Mouse (Mus musculus): ENCODE measurements around the gene Ppp2r5c.

The Ppp2r5c gene

DNA sequence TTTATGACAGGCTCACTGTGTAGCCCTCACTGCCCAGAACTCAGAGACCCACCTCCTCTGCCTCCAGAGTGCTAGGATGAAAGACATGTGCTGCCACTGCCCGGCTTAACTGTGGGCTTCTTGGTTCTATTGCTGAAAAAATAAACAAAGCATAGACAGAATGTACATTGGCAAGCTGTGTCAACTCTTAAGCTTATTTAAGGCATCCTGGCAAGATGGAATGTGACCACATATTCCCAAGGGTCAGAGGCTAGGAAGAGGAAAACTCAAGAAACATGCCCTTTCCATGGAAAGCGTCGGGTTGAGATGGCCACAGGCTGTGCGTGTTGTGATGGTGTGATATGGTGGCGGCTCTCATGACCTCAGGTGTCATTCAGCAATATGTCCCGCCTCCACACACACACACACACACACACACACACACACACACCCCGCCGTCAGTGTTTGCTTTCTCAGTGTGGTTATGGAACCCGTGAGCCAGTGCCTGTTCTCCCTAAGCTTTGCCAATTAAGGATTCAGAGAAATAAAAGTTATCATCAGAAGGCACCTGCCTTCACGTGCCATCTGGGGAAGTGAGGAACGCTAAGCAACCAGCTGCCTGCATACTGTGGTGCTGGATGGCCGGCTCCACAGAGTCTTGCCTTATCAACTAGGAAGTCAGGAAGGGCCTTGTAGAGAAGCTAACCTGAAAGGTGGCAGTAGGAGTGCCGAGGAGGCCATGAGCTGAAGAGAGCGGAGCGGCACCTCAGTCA is 73.5 kb downstream of the Ppp2r5c start:
- no peak for DNase-seq

DNA sequence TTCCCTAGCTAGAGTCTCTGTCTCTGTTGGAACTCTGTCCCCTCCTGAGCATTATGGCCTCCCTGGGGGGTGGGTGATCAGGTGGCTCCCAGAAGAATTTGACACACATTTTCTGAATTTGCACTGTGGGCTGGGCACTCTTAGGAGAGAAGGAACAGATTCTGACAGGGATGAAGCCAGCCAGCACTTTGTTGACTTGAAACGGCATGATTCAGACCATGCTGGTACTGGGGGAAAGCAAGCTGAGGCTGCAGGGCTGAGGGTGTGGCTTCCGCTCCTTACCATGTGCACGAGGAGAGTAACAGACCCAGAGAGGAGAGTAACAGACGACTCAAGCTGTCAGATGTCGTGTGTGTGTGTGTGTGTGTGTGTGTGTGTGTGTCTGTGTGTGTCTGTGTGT is 76.6 kb downstream of the Ppp2r5c start:
- no peak for DNase-seq

DNA sequence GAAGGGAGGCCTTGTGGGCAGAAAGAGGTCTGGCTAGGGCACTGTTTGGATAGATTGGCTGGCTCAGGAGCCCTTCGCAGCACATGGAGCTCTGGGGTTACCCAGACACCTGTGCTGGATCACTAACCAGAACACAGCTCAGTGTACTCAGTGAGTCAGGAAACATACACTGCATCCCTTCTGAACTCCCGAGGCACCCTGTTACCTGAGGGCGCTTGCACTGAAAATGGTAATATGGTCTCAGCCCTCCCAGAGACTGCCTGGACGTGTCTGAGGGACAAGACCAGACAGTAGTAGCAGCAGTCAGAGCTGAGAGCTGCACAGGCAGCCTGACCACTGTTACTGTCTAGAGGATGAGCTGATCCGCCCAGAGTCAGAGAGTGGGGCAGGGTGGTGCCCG is 85.8 kb downstream of the Ppp2r5c start:
- DNase-seq, result no peak

DNA sequence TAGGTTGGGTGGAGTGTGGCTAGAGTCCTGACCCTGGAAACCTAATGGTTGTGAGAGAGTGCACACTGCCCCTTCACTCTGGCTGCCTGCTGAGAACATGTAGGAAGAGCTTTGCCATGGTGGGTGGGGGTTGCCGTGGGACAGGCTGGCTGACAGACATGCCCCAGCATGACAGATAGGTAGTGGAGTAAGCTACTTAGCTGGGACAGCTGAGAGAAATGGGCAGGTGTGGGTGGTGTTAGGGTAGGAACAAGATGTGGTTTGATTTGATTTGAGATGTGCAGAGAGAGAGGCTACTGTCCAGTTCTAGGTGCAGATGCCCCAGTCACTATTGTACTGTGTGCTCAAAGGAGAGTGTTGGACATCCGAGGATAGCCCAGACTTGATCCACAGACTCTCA is 86.2 kb downstream of the Ppp2r5c start:
- DNase-seq, result no peak

DNA sequence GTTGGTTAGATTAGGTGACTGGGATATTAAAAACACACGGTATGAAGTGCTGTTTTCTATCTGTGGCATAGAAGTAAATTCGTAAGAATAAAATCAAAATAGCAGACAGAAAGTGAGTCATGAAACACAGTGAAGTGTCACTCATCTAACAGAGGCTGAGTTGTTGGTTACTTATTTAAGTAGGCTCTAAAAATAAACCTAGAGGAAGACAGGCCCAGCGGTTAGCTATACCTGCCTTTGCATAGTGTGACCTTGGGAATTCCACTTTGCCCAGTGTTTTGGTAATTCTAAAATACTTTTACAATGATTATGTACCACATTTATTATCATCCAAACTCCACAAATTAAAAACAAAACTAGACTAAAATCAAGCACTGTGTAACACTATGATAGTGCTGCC is 86.9 kb downstream of the Ppp2r5c start:
- no peak for DNase-seq

DNA sequence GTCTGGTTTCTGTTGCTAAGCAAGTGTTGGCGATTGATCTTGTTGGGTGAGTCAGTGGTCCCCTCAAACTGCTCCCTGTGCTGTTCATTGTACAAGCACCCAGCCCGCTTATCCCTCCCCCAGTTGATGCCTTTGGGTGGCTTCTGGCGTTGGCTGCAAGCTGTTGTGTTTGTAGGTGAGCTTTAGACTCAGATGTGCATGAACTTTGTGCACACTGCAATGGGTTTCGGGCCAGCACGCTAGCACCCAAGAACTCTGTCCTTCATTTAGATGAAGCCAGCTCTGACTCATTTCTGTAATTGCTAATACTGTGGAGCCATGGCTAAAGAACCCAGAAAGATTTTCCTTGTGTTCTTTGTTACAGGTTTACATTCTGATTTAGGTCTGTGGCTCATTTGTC is 88.4 kb downstream of the Ppp2r5c start:
- no peak for DNase-seq

DNA sequence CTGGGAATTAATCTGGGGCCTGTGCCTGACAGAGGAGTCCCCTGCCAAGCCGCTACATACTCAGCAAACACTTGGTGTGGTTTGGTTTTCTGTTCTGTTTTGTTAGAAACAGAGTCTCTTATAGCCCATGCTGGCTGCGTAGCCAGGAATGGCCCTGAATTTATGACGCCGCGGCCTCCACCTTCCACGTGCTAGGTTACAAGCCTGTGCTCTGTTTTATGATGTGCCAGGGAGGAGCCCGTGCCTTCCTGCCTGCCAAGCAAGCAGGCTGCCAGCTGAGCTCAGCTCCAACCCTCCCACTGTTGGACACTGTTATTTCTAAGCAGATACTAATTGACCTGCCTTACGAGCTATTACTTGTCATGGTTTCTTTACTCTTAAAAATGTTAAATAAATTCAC is 90.8 kb downstream of the Ppp2r5c start:
- no peak for DNase-seq

DNA sequence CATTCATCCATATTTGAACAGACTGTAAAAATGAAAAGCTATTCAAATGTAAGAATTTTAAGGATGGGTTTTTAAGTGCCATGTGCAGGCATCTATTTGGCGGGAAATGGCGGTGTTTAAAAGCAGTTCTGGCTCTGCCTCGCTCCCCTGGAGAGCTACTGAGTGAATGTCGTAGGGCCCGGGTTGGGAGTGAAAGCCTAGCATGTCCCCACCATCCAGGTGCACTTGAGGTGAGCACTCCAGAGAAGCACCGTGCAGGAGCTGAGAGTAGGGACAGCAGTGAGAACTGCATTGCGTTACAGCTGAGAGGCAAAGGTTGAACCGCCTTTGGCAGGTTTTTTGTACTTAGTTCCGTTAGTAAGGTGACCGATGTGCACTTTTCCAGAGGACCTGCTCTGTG is 92.4 kb downstream of the Ppp2r5c start:
- no peak for DNase-seq

DNA sequence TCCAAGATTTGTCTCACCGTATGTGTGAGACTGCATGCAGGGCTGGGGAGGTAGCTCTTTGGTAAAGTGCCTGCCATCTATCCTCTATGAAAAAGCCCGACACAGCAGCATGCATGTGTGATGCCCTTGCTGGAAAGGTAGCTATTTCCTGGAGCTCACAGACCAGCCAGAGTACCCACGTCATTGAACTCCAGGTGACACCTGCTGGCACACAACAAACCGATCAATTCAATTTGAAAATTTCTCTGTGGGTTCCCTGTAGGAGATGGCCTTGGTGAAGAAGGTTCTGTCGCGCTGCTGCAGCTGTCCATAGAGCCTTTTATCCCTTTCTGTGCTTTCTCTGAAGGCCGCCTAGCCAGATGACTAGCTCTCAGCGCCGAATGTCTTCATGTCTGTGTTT is 92.9 kb downstream of the Ppp2r5c start:
- no peak for DNase-seq

DNA sequence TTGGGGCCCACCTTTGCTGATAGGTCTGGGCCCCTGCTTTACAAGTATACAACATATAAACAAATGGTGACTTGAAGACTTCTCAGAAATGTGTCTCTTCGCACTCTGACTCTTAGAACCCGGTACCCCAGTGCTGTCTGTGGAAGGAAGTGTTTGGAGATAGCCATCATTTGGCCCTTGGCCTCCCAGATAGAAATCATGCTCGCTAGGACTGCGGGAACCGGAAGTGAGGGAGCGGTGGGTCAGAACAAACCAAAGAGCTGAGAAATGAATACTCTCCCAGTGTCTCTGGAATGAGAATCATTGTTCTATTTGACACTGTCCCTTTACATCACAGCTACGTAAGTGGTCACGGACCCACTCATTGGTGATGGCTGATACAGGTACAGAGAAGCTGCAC is 93.4 kb downstream of the Ppp2r5c start:
- DNase-seq, result no peak

DNA sequence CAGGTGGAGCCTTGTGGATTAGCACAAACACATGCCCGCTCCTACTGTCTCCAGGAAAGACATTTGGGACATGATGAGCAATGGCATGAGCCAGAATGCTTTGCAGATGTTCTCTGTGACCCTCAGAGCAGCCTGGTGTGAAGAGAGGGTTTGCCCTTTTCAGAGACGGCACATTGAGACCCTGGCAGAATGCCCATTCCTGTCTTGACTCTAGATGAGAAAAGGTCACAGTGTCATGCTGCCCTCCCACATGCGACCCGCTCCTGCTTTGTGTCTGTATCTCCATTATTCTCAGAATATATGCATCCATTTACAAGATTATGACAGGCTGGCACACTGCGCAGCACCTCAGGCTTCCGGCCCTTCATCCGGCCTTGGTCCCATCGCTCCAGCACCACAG is 94.1 kb downstream of the Ppp2r5c start:
- no peak for DNase-seq

DNA sequence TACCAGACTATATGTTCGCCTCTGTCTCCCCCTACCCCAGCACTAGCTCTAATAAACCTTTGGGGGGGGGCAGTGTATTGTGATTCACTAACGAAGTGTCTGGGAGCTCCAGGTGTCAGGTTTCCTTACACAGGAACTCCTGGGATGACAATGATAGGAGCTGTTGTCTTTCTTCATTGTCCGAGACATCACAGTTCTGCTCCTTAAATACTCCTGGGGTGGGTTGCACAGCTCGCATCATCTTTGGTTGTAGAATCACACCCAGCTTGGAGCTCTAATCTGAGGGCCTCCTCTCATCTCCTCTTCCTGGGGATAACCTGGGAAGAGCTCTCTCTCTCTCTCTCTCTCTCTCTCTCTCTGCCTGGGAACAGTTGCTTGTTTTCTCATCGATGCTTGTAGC is 94.6 kb downstream of the Ppp2r5c start:
- no peak for DNase-seq

DNA sequence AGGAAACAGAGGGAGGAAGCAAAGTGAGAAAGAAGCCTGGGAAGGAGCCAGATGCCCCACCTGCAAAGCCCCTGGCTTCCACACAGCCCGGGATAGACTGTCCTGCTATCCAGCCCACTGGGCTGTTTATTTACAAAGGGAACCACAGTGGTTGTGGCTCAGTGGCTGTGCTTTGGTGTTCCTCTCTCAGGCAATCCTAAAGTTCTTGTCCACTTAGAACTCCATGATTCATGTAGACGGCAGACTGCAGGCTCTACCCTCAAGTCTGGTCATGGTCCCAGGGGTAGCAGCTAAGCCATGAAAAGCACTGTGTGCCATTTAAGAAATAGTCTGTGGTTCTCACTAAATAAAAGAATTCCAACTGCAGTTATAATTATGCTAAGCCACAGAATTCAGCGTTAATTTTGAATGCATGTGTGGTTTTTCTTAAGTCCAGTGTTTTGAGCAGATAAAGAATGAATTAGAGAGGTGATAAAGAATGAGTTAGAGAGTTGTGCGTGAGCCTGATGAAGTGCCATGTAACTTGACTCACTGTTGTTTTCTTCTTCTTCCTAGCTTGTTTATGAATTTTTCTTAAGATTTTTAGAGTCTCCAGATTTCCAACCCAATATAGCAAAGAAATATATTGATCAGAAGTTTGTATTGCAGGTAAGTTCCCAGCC is 98.3 kb downstream of the Ppp2r5c start:
- no peak for DNase-seq

DNA sequence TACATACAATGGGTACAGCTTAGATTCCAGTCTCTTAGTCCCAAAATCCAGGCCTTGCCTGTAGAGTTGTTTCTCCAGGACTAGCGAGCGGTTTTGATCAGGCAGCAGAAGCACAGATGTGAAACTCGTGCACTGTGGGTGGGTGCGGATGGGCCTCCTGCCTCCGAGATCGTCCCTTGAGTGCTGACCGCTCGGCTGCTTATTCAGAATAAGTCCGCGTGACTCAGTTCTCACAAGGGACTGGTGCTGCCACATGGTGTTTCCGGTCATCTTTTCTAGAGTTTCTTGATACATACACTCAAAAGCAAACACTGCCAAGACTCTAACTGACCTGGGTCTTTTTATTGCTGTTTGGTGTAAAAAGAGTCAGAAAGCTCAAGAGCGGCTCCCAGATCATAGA is 100.7 kb downstream of the Ppp2r5c start:
- no peak for DNase-seq

DNA sequence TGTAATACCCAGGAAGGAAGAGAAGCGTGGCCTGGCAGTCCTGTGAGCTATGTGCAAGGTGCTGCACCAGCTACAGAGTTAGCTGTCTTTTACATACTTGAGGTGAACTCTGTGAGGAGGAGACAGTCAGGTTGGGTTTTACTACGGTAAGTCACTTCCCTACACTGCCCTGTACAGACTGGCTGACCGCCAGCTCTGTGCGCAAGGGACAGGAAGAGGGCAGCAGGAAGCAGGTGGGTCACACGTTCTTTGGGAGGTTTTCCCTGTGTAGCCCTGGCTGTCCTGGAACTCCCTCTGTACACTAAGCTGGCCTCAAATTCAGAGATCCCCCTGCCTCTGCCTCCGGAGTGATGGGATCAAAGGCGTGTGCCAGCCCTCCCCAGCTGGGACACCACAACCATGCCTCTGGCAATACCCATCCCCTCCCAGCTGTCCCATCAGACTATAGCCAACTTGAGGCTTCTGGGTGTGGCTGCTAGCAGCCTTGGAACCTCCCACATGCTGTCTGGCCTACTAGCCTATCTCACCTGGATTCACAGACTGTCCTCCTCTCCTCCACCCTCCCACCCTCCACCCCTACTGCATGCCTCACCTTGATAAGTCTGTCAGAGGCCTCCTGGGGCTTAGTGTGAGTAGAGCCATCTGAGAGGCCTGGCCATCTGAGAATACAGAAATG is 102.7 kb downstream of the Ppp2r5c start:
- no peak for DNase-seq

DNA sequence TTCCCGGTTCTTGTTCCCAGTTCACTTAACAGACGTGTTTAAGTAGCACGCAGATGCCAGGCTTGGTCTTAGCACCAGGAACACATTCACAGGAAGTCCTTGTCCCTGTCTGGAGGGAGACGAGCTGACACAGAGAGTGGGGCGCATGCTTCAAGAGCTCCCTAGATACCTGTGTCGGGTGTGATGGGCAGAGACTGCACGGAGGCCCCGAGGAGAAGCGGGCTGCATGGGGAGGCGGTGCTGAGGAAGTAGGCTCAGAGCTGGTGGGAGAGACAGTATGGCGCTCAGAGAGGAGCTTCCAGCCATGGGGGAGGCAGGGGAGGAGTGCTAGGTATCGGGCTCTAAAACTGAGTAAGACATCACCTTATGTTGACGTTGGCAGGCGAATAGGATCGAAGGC is 103.4 kb downstream of the Ppp2r5c start:
- no peak for DNase-seq

DNA sequence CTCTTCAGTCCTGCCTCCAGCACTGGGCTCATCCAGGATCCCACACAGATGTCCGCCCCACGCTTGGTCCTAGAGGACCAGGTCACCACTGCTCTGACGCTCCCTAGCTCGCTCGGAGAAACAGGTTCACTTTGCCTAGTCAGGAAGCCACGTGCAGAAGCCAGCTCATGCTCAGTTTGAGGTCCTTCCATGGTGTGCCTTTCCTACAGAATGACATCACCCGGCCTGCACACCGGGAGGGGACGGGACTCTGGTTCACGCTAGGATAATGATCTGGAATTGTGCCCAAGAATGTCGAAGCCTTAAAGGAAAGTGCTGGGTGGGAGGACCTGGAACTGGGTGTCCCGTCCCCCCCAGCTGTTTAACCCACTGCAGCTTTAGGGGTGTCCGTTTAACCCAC is 105.2 kb downstream of the Ppp2r5c start:
- no peak for DNase-seq

DNA sequence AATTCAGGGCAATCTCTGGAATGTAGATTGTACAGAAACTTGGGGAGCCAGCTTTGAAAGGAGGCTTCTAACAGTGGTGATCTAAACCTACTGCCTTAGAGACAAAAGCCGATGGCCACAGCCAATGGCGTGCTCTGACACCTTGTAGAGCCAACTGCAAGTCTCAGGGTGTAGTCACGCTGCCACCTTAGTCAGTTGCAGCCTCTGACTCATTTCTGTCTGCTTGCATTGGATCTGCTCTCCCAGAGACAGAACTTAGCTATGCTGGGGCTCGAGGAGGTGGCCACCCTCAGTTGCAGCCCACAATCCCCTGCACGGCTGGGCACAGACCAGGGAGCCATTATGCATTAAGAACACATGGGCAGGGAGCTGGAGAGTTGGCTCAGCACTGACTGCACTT is 106.4 kb downstream of the Ppp2r5c start:
- no peak for DNase-seq

DNA sequence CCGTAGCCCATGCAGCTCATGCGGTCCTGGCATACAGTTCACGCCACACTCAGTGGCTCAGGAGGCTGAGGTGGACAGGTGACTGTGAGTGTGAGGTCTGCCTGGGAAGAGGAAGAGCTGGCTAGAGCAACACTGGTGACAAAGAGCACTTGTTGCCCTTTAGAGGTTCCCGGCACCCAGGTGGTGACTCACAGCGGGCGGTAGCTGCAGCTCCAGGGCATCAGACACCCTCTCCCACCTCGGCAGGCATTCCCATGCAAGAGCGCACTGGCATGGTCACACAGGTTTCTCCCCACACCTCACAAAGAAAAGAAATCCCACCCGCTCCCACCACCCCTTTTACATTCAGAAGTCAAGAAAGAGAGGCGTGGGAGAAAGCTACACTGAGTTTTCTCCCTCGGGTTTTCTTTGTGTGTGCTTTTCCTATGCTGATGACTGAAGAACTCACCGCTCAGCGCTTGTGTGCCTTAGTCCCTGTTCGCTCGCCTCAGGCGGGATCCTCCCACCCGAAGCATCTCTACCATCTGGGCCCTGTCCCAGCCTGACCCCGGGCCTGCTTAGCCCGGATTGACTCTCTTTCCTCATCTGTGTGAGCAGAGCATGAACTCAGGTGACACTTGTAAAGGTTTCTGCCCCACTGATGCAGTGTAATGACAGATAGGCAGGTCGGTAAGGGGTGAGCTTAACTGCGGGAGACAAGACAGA is 108.8 kb downstream of the Ppp2r5c start:
- no peak for DNase-seq

DNA sequence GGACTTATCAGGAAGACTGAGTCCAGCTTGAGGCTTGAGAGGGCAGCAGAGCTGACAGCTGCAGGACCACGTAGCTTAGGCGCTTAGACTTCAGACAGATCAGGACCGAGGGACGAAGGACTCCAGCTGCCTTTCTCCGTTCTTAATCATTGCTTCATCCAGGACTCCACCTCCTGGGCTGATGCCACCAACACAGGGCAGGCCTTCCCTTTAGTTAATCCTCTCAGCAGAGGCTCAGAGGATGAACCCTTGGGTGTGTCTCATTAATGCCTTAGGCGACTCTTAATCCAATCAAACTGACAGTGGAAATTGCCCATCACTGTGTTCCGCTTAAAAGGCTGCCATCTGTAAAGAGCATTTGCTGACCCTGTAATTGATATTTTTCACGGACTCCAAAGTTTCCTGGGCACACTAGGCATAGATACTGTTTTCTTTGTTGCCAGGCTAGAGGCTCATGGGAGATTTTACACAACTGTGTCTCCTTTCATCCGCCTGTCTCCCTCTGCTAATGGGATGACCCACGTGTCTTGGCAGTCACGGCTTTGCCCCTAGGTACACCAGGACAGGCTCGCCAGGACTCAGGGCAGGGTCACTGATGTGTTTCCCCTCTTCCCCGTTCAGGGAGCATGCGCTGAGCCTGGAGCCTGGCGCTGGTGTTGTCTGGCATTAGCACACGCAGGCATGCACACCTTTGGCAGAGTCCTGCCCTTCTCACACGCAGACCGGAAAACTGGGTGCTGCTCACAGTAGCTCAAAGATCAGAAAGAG is 110.1 kb downstream of the Ppp2r5c start:
- DNase-seq, result no peak

DNA sequence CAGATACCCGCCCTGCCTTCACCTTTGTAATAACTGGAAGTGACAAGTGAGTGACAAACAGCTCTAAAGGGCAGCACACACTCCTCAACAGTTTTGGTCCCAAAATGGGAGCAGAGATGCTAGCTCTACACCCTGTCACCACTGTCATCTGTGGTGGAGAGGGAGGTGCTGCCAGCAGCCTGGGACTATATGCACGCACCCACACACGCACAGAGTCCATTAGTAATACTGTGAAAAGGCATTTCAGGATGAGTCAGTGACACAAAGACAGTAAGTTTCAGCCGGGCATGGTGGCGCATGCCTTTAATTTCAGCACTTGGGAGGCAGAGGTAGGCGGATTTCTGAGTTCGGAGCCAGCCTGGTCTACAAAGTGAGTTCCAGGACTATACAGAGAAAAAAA is 111.3 kb downstream of the Ppp2r5c start:
- DNase-seq, result no peak

DNA sequence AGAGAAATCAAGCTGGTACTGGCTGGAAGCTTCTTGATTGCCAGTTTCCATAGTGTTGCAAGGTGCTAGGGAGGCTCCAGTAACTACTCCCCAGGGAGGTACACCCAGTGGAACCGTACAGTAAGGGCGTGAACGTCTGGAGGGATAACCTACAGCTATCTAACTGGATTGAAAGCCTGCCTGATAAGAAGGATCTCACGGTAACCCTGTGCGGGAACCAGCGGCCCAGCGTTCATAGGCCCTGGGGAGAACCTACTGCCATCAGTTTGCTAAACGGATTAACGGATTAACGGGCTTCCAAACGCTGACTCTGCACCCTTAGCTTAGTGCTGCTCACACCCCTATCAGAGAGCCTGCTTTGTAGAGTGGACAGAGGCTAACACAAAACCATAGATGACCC is 116.5 kb downstream of the Ppp2r5c start:
- DNase-seq, result no peak

DNA sequence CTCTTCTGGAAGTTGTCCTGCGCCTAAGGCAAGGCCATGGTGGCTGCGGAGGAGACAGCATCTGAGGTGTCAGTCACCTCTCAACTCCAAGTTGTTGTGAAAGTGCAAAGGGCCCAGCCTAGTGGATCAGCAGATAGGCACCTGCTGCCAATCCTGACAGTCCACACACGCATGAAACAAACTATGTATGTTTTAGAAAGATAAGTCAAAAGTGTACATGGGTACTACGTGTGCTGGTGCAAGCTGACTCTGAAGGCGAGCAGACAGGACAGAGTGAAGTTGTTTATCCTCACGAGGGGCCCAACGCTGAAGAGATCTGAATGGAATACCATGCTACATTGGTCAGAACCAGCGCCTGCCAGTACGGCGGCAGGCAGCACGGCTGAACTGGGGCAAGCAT is 117.9 kb downstream of the Ppp2r5c start:
- no peak for DNase-seq
